Mouse (Mus musculus) bone marrow, adult 2 months (tissue): ENCODE results near the gene Gjb4.

Source experiments
- CTCF ChIP-seq: fragments of 200-500 bp; IDR thresholded peaks from 2 replicates; pipeline ENCODE4 v1.5.1; 2011; ENCODE audit warnings: low read length, control low read depth; ENCODE audit not compliant: control insufficient read depth, insufficient read depth
- POLR2A ChIP-seq: fragments of 200-500 bp; IDR thresholded peaks from 2 replicates; pipeline ENCODE4 v1.6.1; 2011; ENCODE audit warnings: low read depth, mild to moderate bottlenecking, control low read depth, low read length, borderline replicate concordance; ENCODE audit not compliant: control insufficient read depth

DNA sequence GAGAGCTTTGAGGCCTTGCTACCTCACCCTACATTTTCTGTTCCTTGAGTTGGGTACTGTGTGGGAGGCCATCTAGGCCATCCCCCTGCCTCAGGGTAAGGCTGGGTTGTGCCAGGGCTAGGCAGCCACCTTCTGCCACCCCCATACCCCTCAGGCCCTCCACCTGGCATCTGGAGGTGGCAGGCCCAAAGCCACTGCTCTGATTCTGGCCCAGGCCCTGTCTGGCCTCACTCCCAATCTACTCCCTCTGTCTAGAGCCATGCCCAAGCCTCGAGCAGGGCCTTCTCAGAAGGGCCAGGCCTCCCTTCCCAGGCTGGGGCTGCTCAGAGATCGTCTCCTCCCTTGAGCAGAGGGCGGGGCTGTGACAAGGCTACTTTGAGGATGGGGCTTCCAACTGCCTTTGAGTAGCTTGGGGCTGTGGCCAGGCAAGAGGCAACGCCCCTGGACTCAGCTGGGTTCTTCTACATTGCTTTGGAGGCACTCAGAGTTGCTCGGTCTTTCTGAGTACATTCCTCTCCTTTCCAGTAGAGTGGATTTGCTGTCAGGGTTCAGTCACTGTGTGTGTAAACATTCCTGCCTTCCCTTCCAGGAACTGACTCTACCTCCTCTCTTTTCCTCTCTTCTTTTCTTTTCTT, 18.9 kb downstream of the Gjb4 start:
- TF ChIP-seq POLR2A (no peak), CTCF (no peak)
